Mouse (Mus musculus) CH12.LX (cell line): ENCODE measurements around the gene Poc1b. TPM values are rescaled to one million over a fixed set of nuclear protein-coding genes. Genes with fewer than 3 reads are reported as not detected.

Source experiments
- DNase-seq: peaks from one replicate; pipeline ENCODE4 v3.0.0-alpha.2; 2013; ENCODE audit errors: extremely low read depth
- H3K27ac ChIP-seq: 2 replicates; pipeline ENCODE4 v1.5.1; 2012; ENCODE audit warnings: low read depth, mild to moderate bottlenecking, control low read depth, moderate library complexity; ENCODE audit not compliant: insufficient read depth
- H3K27me3 ChIP-seq: replicated peaks from 2 replicates; pipeline ENCODE3; 2012; ENCODE audit warnings: inconsistent platforms
- H3K36me3 ChIP-seq, 2 experiments: replicated peaks in 1 of 2; 2 replicates each; pipeline versions ENCODE3 to v1.6.1; 2012; ENCODE audit warnings: inconsistent platforms in 1 of 2, low read length in 1 of 2, mild to moderate bottlenecking in 1 of 2, mixed read lengths in 1 of 2, moderate library complexity in 1 of 2; ENCODE audit not compliant: control insufficient read depth in 1 of 2, insufficient read depth in 1 of 2
- H3K4me1 ChIP-seq, 2 experiments: 2 replicates each; pipeline ENCODE4 v1.6.1; 2012; ENCODE audit warnings: inconsistent platforms in 1 of 2, moderate library complexity in 1 of 2; ENCODE audit not compliant: insufficient read depth in 2 of 2, control insufficient read depth in 1 of 2
- H3K4me2 ChIP-seq: 2 replicates; pipeline ENCODE4 v1.6.1; 2012; ENCODE audit warnings: low read depth, mild to moderate bottlenecking, control low read depth; ENCODE audit not compliant: poor library complexity, insufficient read depth, severe bottlenecking
- H3K4me3 ChIP-seq, 3 experiments: fragments of 150-350 bp in 1 of 3; sonication (generic) in 1 of 3; replicated peaks in 1 of 3; 2 replicates each; pipeline versions ENCODE3 to v1.5.1; 2011 to 2012; ENCODE audit warnings: low read depth in 2 of 3, low read length in 2 of 3, mild to moderate bottlenecking in 2 of 3, moderate library complexity in 2 of 3, control low read depth in 1 of 3, improper control_type of control experiment in 1 of 3, inconsistent platforms in 1 of 3, mixed read lengths in 1 of 3; ENCODE audit not compliant: poor library complexity in 1 of 3
- H3K79me2 ChIP-seq: replicated peaks from 2 replicates; pipeline ENCODE4 v1.6.1; 2012; ENCODE audit warnings: mild to moderate bottlenecking, moderate library complexity; ENCODE audit not compliant: control insufficient read depth, poor library complexity, insufficient read depth, severe bottlenecking; ENCODE audit errors: extremely low read depth
- H3K9ac ChIP-seq: 2 replicates; pipeline ENCODE4 v1.6.1; 2012; ENCODE audit warnings: low read depth, mild to moderate bottlenecking, control low read depth, moderate library complexity; ENCODE audit not compliant: insufficient read depth
- H3K9me3 ChIP-seq: replicated peaks from 2 replicates; pipeline ENCODE3; 2012; ENCODE audit warnings: low read length, inconsistent platforms, mixed read lengths
- BHLHE40 ChIP-seq: IDR thresholded peaks from 2 replicates; pipeline ENCODE4 v1.6.1; 2011; ENCODE audit warnings: mild to moderate bottlenecking, low read depth, low read length, improper control_type of control experiment
- CHD1 ChIP-seq: IDR thresholded peaks from 2 replicates; pipeline ENCODE4 v1.6.1; 2012; ENCODE audit warnings: low read depth, low read length, improper control_type of control experiment, inconsistent platforms
- CHD2 ChIP-seq: IDR thresholded peaks from 2 replicates; pipeline ENCODE4 v1.6.1; 2011; ENCODE audit warnings: low read length, improper control_type of control experiment
- ELF1 ChIP-seq: IDR thresholded peaks from 2 replicates; pipeline ENCODE4 v1.6.1; 2014; ENCODE audit warnings: low read depth, mild to moderate bottlenecking, inconsistent platforms, low read length, improper control_type of control experiment
- EP300 ChIP-seq: IDR thresholded peaks from 2 replicates; pipeline ENCODE4 v1.6.1; 2011; ENCODE audit warnings: low read length, improper control_type of control experiment
- ETS1 ChIP-seq: conservative IDR thresholded peaks from 2 replicates; pipeline ENCODE4 v1.6.1; 2012; ENCODE audit warnings: low read depth, mild to moderate bottlenecking, inconsistent platforms, low read length, improper control_type of control experiment, moderate library complexity
- HCFC1 ChIP-seq: IDR thresholded peaks from 2 replicates; pipeline ENCODE4 v1.6.1; 2012; ENCODE audit warnings: low read depth, mild to moderate bottlenecking, inconsistent platforms, low read length, improper control_type of control experiment
- IRF4 ChIP-seq: IDR thresholded peaks from 2 replicates; pipeline ENCODE4 v1.6.1; 2014; ENCODE audit warnings: low read depth, mild to moderate bottlenecking, inconsistent platforms, low read length, improper control_type of control experiment
- JUND ChIP-seq: conservative IDR thresholded peaks from 2 replicates; pipeline ENCODE4 v1.6.1; 2011; ENCODE audit warnings: low read depth, low read length, improper control_type of control experiment
- MAFK ChIP-seq: IDR thresholded peaks from 2 replicates; pipeline ENCODE4 v1.6.1; 2011; ENCODE audit warnings: low read length, improper control_type of control experiment; ENCODE audit not compliant: insufficient replicate concordance
- MAX ChIP-seq: IDR thresholded peaks from 2 replicates; pipeline ENCODE4 v1.6.1; 2011; ENCODE audit warnings: low read length, improper control_type of control experiment
- MEF2A ChIP-seq: IDR thresholded peaks from 2 replicates; pipeline ENCODE4 v1.6.1; 2014; ENCODE audit warnings: low read depth, mild to moderate bottlenecking, inconsistent platforms, low read length, improper control_type of control experiment, borderline replicate concordance
- MXI1 ChIP-seq: IDR thresholded peaks from 2 replicates; pipeline ENCODE4 v1.6.1; 2011; ENCODE audit warnings: mild to moderate bottlenecking, low read depth, low read length, improper control_type of control experiment
- MYC ChIP-seq: IDR thresholded peaks from 2 replicates; pipeline ENCODE4 v1.6.1; 2011; ENCODE audit warnings: low read depth, mild to moderate bottlenecking, improper control_type of control experiment, low read length
- NELFE ChIP-seq: IDR thresholded peaks from 2 replicates; pipeline ENCODE4 v1.6.1; 2011; ENCODE audit warnings: low read depth, low read length, improper control_type of control experiment
- NRF1 ChIP-seq: IDR thresholded peaks from 2 replicates; pipeline ENCODE4 v1.6.1; 2014; ENCODE audit warnings: low read depth, mild to moderate bottlenecking, inconsistent platforms, low read length, improper control_type of control experiment, moderate library complexity
- PAX5 ChIP-seq: IDR thresholded peaks from 2 replicates; pipeline ENCODE4 v1.6.1; 2012; ENCODE audit warnings: low read length, inconsistent platforms, mixed read lengths
- POLR2AphosphoS2 ChIP-seq: IDR thresholded peaks from 2 replicates; pipeline ENCODE4 v1.6.1; 2011; ENCODE audit warnings: low read depth, low read length, improper control_type of control experiment
- RAD21 ChIP-seq: IDR thresholded peaks from 2 replicates; pipeline ENCODE4 v1.6.1; 2011; ENCODE audit warnings: low read depth, mild to moderate bottlenecking, low read length, improper control_type of control experiment, moderate library complexity
- RCOR1 ChIP-seq: conservative IDR thresholded peaks from 2 replicates; pipeline ENCODE4 v1.6.1; 2012; ENCODE audit warnings: low read depth, mild to moderate bottlenecking, inconsistent platforms, low read length, improper control_type of control experiment
- SIN3A ChIP-seq: IDR thresholded peaks from 2 replicates; pipeline ENCODE4 v1.6.1; 2012; ENCODE audit warnings: low read length, improper control_type of control experiment, inconsistent platforms
- TBP ChIP-seq: conservative IDR thresholded peaks from 2 replicates; pipeline ENCODE4 v1.6.1; 2011; ENCODE audit warnings: low read depth, low read length, improper control_type of control experiment
- TCF12 ChIP-seq: IDR thresholded peaks from 2 replicates; pipeline ENCODE4 v1.6.1; 2014; ENCODE audit warnings: low read depth, mild to moderate bottlenecking, inconsistent platforms, low read length, improper control_type of control experiment
- UBTF ChIP-seq: IDR thresholded peaks from 2 replicates; pipeline ENCODE4 v1.6.1; 2012; ENCODE audit warnings: low read depth, mild to moderate bottlenecking, inconsistent platforms, low read length, improper control_type of control experiment, moderate library complexity
- USF1 ChIP-seq: IDR thresholded peaks from 2 replicates; pipeline ENCODE4 v1.6.1; 2014; ENCODE audit warnings: low read depth, mild to moderate bottlenecking, inconsistent platforms, low read length, improper control_type of control experiment
- ZMIZ1 ChIP-seq: IDR thresholded peaks from 2 replicates; pipeline ENCODE4 v1.6.1; 2012; ENCODE audit warnings: low read depth, mild to moderate bottlenecking, inconsistent platforms, low read length, improper control_type of control experiment
- ZNF384 ChIP-seq: IDR thresholded peaks from 2 replicates; pipeline ENCODE4 v1.6.1; 2012; ENCODE audit warnings: low read depth, low read length, improper control_type of control experiment, inconsistent platforms
- dilution Hi-C: fragments of 300-500 bp; cut with MboI; formaldehyde crosslinking; loops from 2 replicates; pipeline ENCODE4 v1.14.3; 2020; ENCODE audit warnings: low sequenced_read_pairs; ENCODE audit not compliant: extremely low pct_unique_long_range_greater_than_20kb, extremely low pct_ligation_motif_present
- in situ Hi-C: fragments of 300-500 bp; cut with MboI; formaldehyde crosslinking; loops from 3 replicates; pipeline ENCODE4 v1.14.3; 2019; ENCODE audit warnings: low sequenced_read_pairs, low pct_ligation_motif_present, low pct_unique_long_range_greater_than_20kb, mixed read lengths
- polyA plus RNA-seq: library from polyadenylated mRNA; unstranded; fragments of >175 nt; gene quantifications from 2 replicates; pipeline ENCODE4 v1.2.1, GENCODE M21; 2012; ENCODE audit warnings: low read depth; ENCODE audit not compliant: insufficient read length
- total RNA-seq, 2 experiments: library from RNA; depleted of rRNA; stranded (reverse); fragments of 300-350 nt in 1 of 2; fragments of >200 nt in 1 of 2; gene quantifications; 2 replicates each; pipeline ENCODE4 v1.2.3; 2012 to 2014

Poc1b gene
- total and polyA plus RNA-seq, 3 experiments = 3.8 to 18.2 (median 5.6) TPM

- H3K36me3 ChIP-seq = no peaks in the 10 kb centered on the region
- no peaks in the 10 kb centered on the region for H3K27me3 ChIP-seq
- H3K4me2 ChIP-seq = no peak overlapping the region
- no peak for DNase-seq
- dilution Hi-C loops = no loop called here
- TF ChIP-seq RAD21 = no peak
- TF ChIP-seq RCOR1 = no peak
- TF ChIP-seq BHLHE40 = no peak
- no peak for TF ChIP-seq NELFE
- TF ChIP-seq MEF2A = no peak
- TF ChIP-seq MAFK = no peak
- TF ChIP-seq ELF1 = no peak
- no peak for TF ChIP-seq PAX5
- no peak for TF ChIP-seq TCF12
- no peak for TF ChIP-seq EP300
- TF ChIP-seq ZMIZ1 = no peak
- TF ChIP-seq CHD2 = no peak
- no peak for TF ChIP-seq HCFC1
- TF ChIP-seq TBP = no peak
- TF ChIP-seq MYC = no peak
- TF ChIP-seq IRF4 = no peak
- no peak for TF ChIP-seq USF1
- TF ChIP-seq UBTF = no peak
- TF ChIP-seq NRF1 = no peak
- H3K79me2 ChIP-seq = no peaks in the 10 kb centered on the region
- in situ Hi-C loops = loop anchor here (10.0 kb wide), 1 partner anchor 58 kb away; the partner anchor contains the start of gene Dusp6
- no peak overlapping the region for H3K27ac ChIP-seq
- no peaks in the 10 kb centered on the region for H3K9me3 ChIP-seq
- no peak overlapping the region for H3K9ac ChIP-seq
- H3K4me1 ChIP-seq = peaks cover 11 to 14% of the 10 kb centered on the region in 2 experiments
- H3K4me3 ChIP-seq = no peak overlapping the region
Measured at GRCm38 (mm10) chr10:99207121-99207520, 100.3 kb downstream of the Poc1b start.

- no peak for TF ChIP-seq POLR2AphosphoS2
- no peak for TF ChIP-seq TCF12
- no peak for TF ChIP-seq JUND
- TF ChIP-seq MEF2A = no peak
- no peak for TF ChIP-seq NELFE
- no peak for TF ChIP-seq MXI1
- TF ChIP-seq ZNF384 = no peak
- TF ChIP-seq MAX = no peak
- TF ChIP-seq USF1 = no peak
- no peak for TF ChIP-seq CHD1
- no peak for TF ChIP-seq SIN3A
- TF ChIP-seq UBTF = no peak
- TF ChIP-seq ETS1 = no peak
- no peak for TF ChIP-seq NRF1
- TF ChIP-seq BHLHE40 = no peak
- Histone ChIP-seq H3K9me3 (no peaks in the 10 kb centered on the region), H3K79me2 (no peaks in the 10 kb centered on the region), H3K4me3 (no peak overlapping the region), H3K4me2 (no peak overlapping the region), H3K27ac (no peak overlapping the region), H3K36me3 (no peaks in the 10 kb centered on the region), H3K9ac (no peak overlapping the region), H3K4me1 (peaks cover 7 to 10% of the 10 kb centered on the region in 2 experiments), H3K27me3 (no peaks in the 10 kb centered on the region)
- no peak for DNase-seq
- in situ Hi-C loops (loop anchor here (10.0 kb wide), 1 partner anchor 56 kb away; the partner anchor contains the start of gene Dusp6), dilution Hi-C loops (no loop called here)
Measured at GRCm38 (mm10) chr10:99209146-99209800, 102.4 kb downstream of the Poc1b start.
